Mouse (Mus musculus) forebrain, embryonic 14.5 days (tissue): ENCODE data around the gene Rasgrf1. TPM values are rescaled to one million over a fixed set of nuclear protein-coding genes. Genes with fewer than 3 reads are reported as not detected.

Experiments
- ATAC-seq: fragments of 200-750 bp; cut with Nextera tagmentation; 2 replicates; pipeline ENCODE4 v1.8.0; 2017; ENCODE audit warnings: mild to moderate bottlenecking, moderate library complexity
- DNase-seq: peaks from one replicate; pipeline ENCODE4 v3.0.0-alpha.2; 2015; ENCODE audit warnings: low spot score
- H3K27ac ChIP-seq: fragments of 300-500 bp; sonication (generic); 2 replicates; pipeline ENCODE4 v1.5.1; 2014; ENCODE audit warnings: low read depth, mild to moderate bottlenecking, control low read depth, low read length, moderate library complexity
- H3K27me3 ChIP-seq: fragments of 300-500 bp; sonication (generic); replicated peaks from 2 replicates; pipeline ENCODE4 v1.6.1; 2014; ENCODE audit warnings: low read length, control low read depth, mixed read lengths; ENCODE audit not compliant: control insufficient read depth, insufficient read depth
- H3K36me3 ChIP-seq: fragments of 300-500 bp; sonication (generic); 2 replicates; pipeline ENCODE4 v1.6.1; 2014; ENCODE audit warnings: low read length, control low read depth; ENCODE audit not compliant: control insufficient read depth, insufficient read depth
- H3K4me1 ChIP-seq: fragments of 300-500 bp; sonication (generic); 2 replicates; pipeline ENCODE4 v1.6.1; 2014; ENCODE audit warnings: antibody characterized with exemption, low read length, control low read depth; ENCODE audit not compliant: control insufficient read depth, insufficient read depth
- H3K4me2 ChIP-seq: fragments of 300-500 bp; sonication (generic); 2 replicates; pipeline ENCODE4 v1.6.1; 2014; ENCODE audit warnings: mild to moderate bottlenecking, control low read depth, low read length
- H3K4me3 ChIP-seq: fragments of 300-500 bp; sonication (generic); 2 replicates; pipeline ENCODE4 v1.5.1; 2014; ENCODE audit warnings: low read depth, low read length, control low read depth
- H3K9ac ChIP-seq: fragments of 300-500 bp; sonication (generic); 2 replicates; pipeline ENCODE4 v1.6.1; 2014; ENCODE audit warnings: mild to moderate bottlenecking, low read length, control low read depth, moderate library complexity
- H3K9me3 ChIP-seq: fragments of 300-500 bp; sonication (generic); replicated peaks from 2 replicates; pipeline ENCODE4 v1.6.1; 2016; ENCODE audit warnings: low read length, control low read depth, mixed read lengths; ENCODE audit not compliant: control insufficient read depth
- WGBS: fragments of 180-500 bp; shearing (Covaris S2); extraction: QIAGEN DNeasy Blood & Tissue Kit; methylation state at CpG from one replicate; pipeline ENCODE4 v1.1.7; 2014; 5-methylcytosine and 5-hydroxymethylcytosine counted together
- polyA plus RNA-seq: library from polyadenylated mRNA; unstranded; fragments of >200 nt; fragmentation: Nextera tagmentation; extraction: Ambion mirVana; gene quantifications from 2 replicates; pipeline ENCODE4 v1.2.1, GENCODE M21; 2014

Gene Rasgrf1
- polyA plus RNA-seq, 1 experiment from 2014 or later = 3.8 TPM

DNA sequence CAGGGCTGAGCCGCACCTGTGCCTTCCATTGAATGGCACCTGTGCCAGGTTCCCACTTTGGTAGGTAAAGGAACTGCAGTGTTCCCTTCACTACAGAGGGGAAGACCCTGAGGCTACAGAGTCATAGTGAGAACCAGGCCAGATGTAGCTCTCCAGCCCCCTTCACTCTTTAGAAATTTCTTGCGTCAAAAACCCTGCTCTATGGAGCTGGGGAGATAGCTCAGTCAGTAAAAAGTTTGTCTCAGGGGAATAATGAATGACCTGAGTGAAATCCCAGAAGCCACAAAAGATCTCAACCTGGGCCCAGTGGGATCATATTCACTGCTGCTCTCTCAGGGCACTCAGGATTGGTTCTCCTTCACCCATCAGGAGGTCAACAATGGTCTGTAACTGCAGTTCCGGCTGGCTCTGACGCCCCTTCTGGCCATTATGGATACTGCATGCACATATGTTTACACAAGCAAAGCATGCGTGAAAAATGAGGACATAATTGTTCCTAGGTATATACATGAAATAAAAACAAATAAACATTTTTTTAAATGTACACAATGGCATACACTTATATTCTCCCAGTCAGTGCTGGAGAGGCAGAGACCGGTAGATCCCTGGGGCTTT is 59.2 kb downstream of the Rasgrf1 start:
- H3K4me2 ChIP-seq = no peak overlapping the region
- no peaks in the 10 kb centered on the region for H3K27me3 ChIP-seq
- 81% methylated on average over 6 of the region's 6 CpGs for WGBS
- H3K27ac ChIP-seq = no peak overlapping the region
- no peak overlapping the region for H3K4me3 ChIP-seq
- DNase-seq = no peak
- ATAC-seq = no peak
- no peak overlapping the region for H3K9ac ChIP-seq
- H3K9me3 ChIP-seq = no peaks in the 10 kb centered on the region
- no peaks in the 10 kb centered on the region for H3K4me1 ChIP-seq
- H3K36me3 ChIP-seq = no peaks in the 10 kb centered on the region

DNA sequence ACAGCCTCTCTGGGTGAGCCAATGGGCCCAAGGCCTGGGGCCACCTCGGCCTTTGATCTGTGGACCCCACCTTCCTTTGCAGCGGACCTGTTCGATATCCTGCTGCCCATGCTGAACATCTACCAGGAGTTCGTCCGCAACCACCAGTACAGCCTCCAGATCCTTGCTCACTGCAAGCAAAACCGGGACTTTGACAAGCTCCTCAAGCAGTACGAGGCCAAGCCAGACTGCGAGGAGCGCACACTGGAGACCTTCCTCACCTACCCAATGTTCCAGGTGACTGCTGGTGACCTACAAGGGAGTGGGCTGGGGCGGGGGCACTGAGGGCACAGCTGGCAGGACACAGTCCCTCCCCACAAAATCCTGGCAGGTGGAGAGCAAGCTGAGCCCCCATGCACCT is 60.6 kb downstream of the Rasgrf1 start:
- no peak overlapping the region for H3K4me2 ChIP-seq
- no peak overlapping the region for H3K4me3 ChIP-seq
- H3K9me3 ChIP-seq = no peaks in the 10 kb centered on the region
- no peaks in the 10 kb centered on the region; the same call in 1 of the 2 replicates for H3K4me1 ChIP-seq
- WGBS = 89% methylated on average over 10 of the region's 10 CpGs
- no peak for DNase-seq
- no peaks in the 10 kb centered on the region for H3K36me3 ChIP-seq
- ATAC-seq = no peak
- no peak overlapping the region for H3K27ac ChIP-seq
- no peak overlapping the region for H3K9ac ChIP-seq
- no peaks in the 10 kb centered on the region for H3K27me3 ChIP-seq

DNA sequence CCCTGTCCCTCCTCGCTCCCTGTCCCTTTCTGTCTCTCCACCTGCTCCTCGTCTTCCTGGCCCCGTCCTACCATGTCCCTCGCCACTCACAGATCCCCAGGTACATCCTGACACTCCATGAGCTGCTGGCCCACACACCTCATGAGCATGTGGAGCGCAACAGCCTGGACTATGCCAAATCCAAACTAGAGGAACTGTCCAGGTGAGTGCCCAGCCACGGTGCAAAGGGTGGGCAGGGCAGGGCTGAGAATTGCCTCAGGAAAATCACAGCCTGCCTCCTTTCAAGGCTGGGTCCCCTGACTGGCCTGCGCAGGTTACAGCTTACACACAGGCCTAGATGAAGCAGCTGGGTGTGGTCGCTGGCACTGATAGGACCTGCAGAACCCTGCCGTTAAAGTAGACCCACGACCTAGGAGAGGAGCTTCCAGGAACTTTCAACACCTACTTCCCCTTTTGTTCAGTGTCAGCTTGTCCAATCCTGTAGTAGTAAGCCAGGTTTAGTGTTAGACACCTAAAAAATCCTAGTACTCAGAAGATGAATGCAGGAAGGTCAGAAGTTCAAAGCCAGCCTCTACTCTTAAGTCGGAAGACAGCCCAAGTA is 61.3 kb downstream of the Rasgrf1 start:
- Histone ChIP-seq H3K4me1 (no peaks in the 10 kb centered on the region; the same call in 1 of the 2 replicates), H3K4me3 (no peak overlapping the region), H3K36me3 (no peaks in the 10 kb centered on the region), H3K27ac (no peak overlapping the region), H3K27me3 (no peaks in the 10 kb centered on the region), H3K9me3 (no peaks in the 10 kb centered on the region), H3K4me2 (no peak overlapping the region), H3K9ac (no peak overlapping the region)
- no peak for ATAC-seq
- WGBS = 87% methylated on average over 11 of the region's 11 CpGs
- no peak for DNase-seq

DNA sequence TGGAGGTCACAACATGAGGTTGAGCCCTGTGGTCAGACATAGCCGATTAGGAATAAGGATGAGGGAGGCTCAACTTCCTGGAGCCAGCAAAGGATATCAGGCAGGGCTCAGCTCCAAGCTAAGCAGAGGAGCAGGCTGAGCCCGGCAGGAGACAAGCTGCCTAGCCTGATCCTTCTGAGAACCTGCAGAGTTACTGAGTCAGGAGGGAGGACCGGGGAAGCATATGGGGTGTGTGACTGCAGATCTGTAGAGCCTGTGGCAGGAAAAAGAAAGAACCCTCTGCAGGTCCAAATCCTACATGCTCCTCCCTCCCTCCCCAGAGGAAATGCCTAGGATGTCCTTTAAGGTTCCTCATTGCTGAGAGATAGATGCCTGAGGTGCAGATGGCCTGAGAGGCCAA is 62.6 kb downstream of the Rasgrf1 start:
- WGBS = 59% methylated on average over 3 of the region's 3 CpGs
- Histone ChIP-seq H3K9ac (no peak overlapping the region), H3K4me1 (no peaks in the 10 kb centered on the region; the same call in 1 of the 2 replicates), H3K4me2 (no peak overlapping the region), H3K27ac (no peak overlapping the region), H3K27me3 (no peaks in the 10 kb centered on the region), H3K9me3 (no peaks in the 10 kb centered on the region), H3K36me3 (no peaks in the 10 kb centered on the region), H3K4me3 (no peak overlapping the region)
- DNase-seq (no peak), ATAC-seq (no peak)

DNA sequence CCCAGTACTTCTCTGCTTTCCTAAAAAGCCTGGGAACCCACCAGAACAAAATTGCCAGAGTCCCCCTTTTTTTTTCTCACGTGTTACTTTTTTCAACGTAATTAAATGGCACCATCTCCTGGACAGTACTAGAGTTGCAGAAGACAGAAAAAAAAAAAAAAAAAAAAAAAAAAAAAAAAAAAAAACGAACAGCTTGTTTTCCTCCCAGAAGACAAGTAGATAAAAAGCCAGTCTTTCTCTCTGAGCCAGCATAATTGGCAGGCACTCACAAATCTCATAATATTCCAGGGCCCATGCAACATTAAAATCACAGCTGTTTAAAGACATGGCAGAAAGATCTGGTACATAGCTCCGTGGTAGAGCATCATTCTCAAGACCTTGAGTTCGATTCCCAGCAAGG is 64.1 kb downstream of the Rasgrf1 start:
- DNase-seq = peak; percentile 79

DNA sequence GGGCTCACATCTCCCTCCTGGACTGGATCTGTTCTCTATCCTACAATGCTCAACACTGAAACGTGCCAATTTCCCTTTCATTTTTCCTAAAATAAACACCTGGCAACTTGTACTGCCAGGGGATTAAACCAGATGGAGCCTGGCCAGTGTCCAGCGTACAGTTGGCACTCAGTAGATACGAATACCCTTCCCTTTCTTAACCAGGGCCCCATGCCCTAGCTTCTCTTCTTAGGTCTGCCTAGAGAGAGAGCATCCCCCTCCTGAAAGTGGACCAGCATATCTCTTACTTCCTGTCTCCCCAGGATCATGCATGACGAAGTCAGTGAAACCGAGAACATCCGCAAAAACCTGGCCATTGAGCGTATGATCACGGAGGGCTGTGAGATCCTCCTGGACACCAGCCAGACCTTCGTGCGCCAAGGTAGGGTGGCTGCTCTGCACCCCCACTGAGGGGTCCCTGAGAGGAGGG is 64.8 kb downstream of the Rasgrf1 start:
- Histone ChIP-seq H3K9me3 (no peaks in the 10 kb centered on the region), H3K9ac (no peak overlapping the region), H3K27ac (peak overlapping the region; percentile 66; the same call in 1 of the 2 replicates), H3K4me2 (no peak overlapping the region), H3K36me3 (no peaks in the 10 kb centered on the region), H3K27me3 (no peaks in the 10 kb centered on the region), H3K4me1 (no peaks in the 10 kb centered on the region; the same call in 1 of the 2 replicates), H3K4me3 (no peak overlapping the region)
- ATAC-seq (peak; percentile 64; the same call in 1 of the 2 replicates), DNase-seq (peak; percentile 76)
- 63% methylated on average over 10 of the region's 10 CpGs for WGBS

More for the DNA sequence above, 64.1 kb downstream of the Rasgrf1 start:
- WGBS = 31% methylated on average over 5 of the region's 5 CpGs
- no peak overlapping the region for H3K9ac ChIP-seq
- no peaks in the 10 kb centered on the region for H3K27me3 ChIP-seq
- H3K36me3 ChIP-seq = no peaks in the 10 kb centered on the region
- H3K27ac ChIP-seq = peak overlapping the region; percentile 66; the same call in 1 of the 2 replicates
- peak; percentile 67 for ATAC-seq
- H3K4me1 ChIP-seq = no peaks in the 10 kb centered on the region; the same call in 1 of the 2 replicates
- H3K9me3 ChIP-seq = no peaks in the 10 kb centered on the region
- no peak overlapping the region for H3K4me2 ChIP-seq
- H3K4me3 ChIP-seq = no peak overlapping the region

DNA sequence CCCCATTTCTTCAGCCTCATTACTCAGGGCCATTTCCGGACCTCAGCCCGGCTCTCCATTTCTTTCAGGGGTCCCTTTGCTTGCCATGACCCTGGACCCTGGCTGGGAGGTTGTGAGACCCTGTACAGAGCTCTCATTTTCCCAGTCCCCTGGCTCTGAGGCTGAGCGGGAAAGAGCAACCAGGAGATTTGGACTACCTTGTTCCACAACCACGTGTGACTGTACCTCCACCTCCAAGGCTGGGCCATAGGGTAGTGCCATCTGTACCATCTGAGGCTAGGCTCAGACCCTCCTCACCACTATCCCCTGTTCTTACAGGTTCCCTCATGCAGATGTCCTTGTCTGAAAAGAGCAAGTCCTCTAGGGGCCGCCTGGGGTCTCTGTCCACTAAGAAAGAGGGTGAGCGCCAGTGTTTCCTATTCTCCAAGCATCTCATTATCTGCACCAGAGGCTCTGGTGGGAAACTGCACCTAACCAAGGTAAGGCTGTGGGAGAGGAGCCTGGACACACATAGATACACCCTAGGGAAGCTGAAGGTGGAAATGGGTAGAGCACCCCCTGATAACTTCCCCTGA is 66.7 kb downstream of the Rasgrf1 start:
- H3K4me1 ChIP-seq = no peaks in the 10 kb centered on the region; the same call in 1 of the 2 replicates
- no peaks in the 10 kb centered on the region for H3K9me3 ChIP-seq
- 78% methylated on average over 6 of the region's 6 CpGs for WGBS
- no peak for DNase-seq
- ATAC-seq = no peak
- H3K27me3 ChIP-seq = no peaks in the 10 kb centered on the region
- no peak overlapping the region for H3K4me3 ChIP-seq
- no peak overlapping the region for H3K9ac ChIP-seq
- no peak overlapping the region for H3K4me2 ChIP-seq
- H3K27ac ChIP-seq = no peak overlapping the region
- H3K36me3 ChIP-seq = no peaks in the 10 kb centered on the region

DNA sequence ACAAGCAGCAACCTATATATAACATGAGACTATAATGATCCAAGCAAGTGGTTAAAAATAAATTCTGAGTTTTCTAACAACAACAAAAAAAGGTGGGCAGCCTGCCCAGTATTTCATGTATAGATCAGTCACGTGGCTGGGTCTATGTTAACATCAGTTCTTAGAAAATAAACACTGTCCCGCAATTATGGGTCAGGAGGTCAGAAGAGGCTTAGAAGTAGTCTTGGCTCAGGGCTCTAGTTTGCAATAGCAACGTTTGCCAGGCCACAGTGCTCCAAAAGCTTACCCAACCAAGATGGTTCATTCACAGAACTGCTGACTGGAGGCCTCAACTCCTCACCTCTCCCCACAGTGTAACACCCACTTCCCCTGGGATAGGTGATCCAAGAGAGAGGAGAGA is 69.5 kb downstream of the Rasgrf1 start:
- 43% methylated on average over 3 of the region's 3 CpGs for WGBS
- Histone ChIP-seq H3K4me3 (no peak overlapping the region), H3K9ac (no peak overlapping the region), H3K9me3 (no peaks in the 10 kb centered on the region), H3K4me2 (no peak overlapping the region), H3K4me1 (no peaks in the 10 kb centered on the region; the same call in 1 of the 2 replicates), H3K27ac (no peak overlapping the region), H3K27me3 (no peaks in the 10 kb centered on the region), H3K36me3 (no peaks in the 10 kb centered on the region)
- peak; percentile 19 for DNase-seq
- ATAC-seq = no peak

DNA sequence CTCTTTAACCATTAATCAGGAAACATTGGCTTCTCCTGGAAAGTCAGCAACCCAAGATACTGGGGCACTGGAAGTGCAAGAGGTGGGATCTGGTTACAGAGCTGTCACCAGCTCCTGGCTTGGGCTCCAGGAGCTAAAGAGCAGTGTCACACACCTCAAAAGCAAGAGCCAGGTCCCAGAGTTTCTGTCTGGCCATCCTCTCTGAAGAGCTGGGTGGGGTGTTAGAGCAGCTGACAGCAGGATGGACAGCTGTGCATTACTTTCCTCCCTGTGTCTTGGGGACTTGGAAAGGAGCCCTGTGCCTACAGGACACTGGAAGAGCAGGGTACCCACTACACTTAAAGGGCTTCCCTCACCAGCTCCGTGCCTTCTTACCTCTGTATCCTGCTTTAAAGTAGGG is 72.5 kb downstream of the Rasgrf1 start:
- Histone ChIP-seq H3K4me2 (no peak overlapping the region), H3K27ac (no peak overlapping the region), H3K4me1 (no peaks in the 10 kb centered on the region), H3K36me3 (no peaks in the 10 kb centered on the region), H3K4me3 (no peak overlapping the region), H3K9ac (no peak overlapping the region), H3K9me3 (no peaks in the 10 kb centered on the region), H3K27me3 (no peaks in the 10 kb centered on the region)
- WGBS = 72% methylated on average over 1 of the region's 1 CpGs
- DNase-seq = no peak
- no peak for ATAC-seq
